Mouse (Mus musculus) heart, adult 2 months (tissue): Measurements from ENCODE around the gene Ttyh2.

Experiments
- CTCF ChIP-seq: fragments of 200-600 bp; IDR thresholded peaks from 2 replicates; pipeline ENCODE4 v1.8.1; 2022; ENCODE audit warnings: antibody characterized with exemption, mild to moderate bottlenecking, moderate library complexity
- EP300 ChIP-seq: fragments of 200-500 bp; IDR thresholded peaks from 2 replicates; pipeline ENCODE4 v1.6.1; 2011; ENCODE audit warnings: low read depth, low read length, control low read depth; ENCODE audit not compliant: insufficient read depth
- POLR2A ChIP-seq: fragments of 200-500 bp; IDR thresholded peaks from 2 replicates; pipeline ENCODE4 v1.6.1; 2011; ENCODE audit warnings: mild to moderate bottlenecking, low read depth, low read length, control low read depth; ENCODE audit not compliant: insufficient read depth

- TF ChIP-seq EP300 (no peak), CTCF (no peak), POLR2A (no peak)
These were observed 7.8 kb upstream of the Ttyh2 start for GRCm38 (mm10) chr11:114667236-114667931.
